Mouse (Mus musculus): ENCODE results near the gene Plekha8.

DNA sequence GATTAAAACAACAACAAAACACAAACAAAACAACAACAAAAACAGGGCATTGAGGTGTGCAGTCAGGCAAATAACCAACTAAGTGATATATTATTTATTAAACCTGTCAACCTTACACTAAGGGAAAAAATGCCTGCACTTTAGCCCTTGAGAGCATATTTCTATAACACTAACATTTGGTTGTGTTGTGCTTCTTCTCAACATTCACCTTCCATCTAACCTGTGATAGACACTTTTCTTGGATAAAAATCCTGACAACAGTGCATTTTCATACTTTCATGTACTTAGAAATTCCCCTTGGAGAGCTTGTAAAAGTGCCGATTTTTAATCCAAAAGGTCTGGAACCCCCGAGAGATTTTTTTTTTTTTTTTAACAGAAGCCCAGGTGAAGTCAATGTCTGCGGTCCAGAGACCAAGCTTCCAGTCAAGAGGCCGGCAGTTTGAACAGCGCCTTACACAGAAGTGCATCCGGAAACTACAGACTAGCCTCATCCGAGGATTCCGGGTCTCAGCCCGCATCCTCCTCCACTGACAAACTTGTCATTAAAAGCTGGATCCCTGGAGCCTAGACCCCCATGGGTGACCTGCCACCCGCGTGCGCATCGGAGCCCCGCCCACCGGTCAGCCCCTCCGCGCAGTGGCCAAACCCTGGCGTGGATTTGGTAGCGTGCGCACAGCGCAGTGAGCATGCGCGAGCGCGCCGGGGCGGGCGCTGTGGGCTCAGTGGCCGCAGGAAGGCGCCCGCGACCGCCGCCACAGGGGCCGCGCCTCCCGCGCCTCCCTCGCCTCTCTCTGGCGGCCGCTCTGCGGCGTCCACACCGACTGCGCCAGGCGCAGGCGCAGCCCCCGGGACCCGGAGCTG lies at the start of gene Plekha8:
- TF ChIP-seq CTCF (IDR thresholded peaks at IDR 0.05; ENCODE audit: low read depth) (no peak), EP300 (IDR thresholded peaks at IDR 0.05; ENCODE audit: low read depth) (no peak)

Data from liver, embryonic 14.5 days (tissue).